Mouse (Mus musculus) stomach, postnatal 0 days (tissue): Measurements from ENCODE around the gene Rnf2.

Experiments
- CTCF ChIP-seq: IDR thresholded peaks from 2 replicates; pipeline ENCODE4 v1.5.1; 2016; ENCODE audit warnings: antibody characterized with exemption, low read depth, mild to moderate bottlenecking, moderate library complexity
- EP300 ChIP-seq: optimal IDR thresholded peaks from 2 replicates; pipeline ENCODE3; 2016; ENCODE audit warnings: antibody characterized with exemption

DNA sequence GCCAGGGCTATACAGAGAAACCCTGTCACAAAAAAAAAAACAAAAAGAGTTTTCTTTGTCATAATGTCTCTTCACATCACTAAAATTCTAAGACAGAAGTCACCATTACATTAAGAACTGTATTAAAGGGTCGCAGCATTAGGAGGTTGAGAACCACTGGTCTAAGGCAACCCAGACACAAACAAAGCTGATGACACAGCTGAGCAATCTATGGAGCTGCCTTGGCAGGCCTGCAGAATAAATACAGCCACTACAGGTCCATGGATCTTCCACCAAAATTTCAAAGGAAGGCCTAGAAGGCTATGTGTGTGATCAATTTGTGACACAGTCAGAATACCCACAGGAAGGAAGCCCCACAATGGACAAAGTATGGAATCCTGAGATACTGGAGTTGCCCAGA, 18.3 kb downstream of the Rnf2 start:
- TF ChIP-seq CTCF (no peak), EP300 (no peak)
